Mouse (Mus musculus) T-helper 17 cell (primary cell): ENCODE data around the gene Rapgef4.
"Not testable (repeated sequence)": the region's sequence is repeated elsewhere in the genome, so short reads cannot be mapped to it uniquely, and the experiment has no call there.

Source experiments
- in situ Hi-C, 2 experiments: fragments of 300-600 bp; cut with MboI, MseI; formaldehyde crosslinking; loops; 1 replicate in 1 of 2; 2 replicates in 1 of 2; pipeline ENCODE4 v1.15.1; 2025; ENCODE audit warnings: high pct_unique_total_duplicates in 2 of 2

The Rapgef4 gene

GRCm38 (mm10) chr2:72068505-72068904 lies 87.5 kb downstream of the Rapgef4 start:
- in situ Hi-C loops: no loop called here

- in situ Hi-C loops: no loop called here
Measured at GRCm38 (mm10) chr2:72070086-72070485, 89.0 kb downstream of the Rapgef4 start.

GRCm38 (mm10) chr2:72073121-72073520 lies 92.1 kb downstream of the Rapgef4 start:
- in situ Hi-C loops: not testable (repeated sequence)

- in situ Hi-C loops: no loop called here
Measured at GRCm38 (mm10) chr2:72074999-72075561, 94.0 kb downstream of the Rapgef4 start.

- in situ Hi-C loops: no loop called here
Measured at GRCm38 (mm10) chr2:72077490-72078139, 96.6 kb downstream of the Rapgef4 start.

- in situ Hi-C loops: no loop called here
Measured at GRCm38 (mm10) chr2:72078140-72078521, 97.1 kb downstream of the Rapgef4 start.

GRCm38 (mm10) chr2:72079110-72079509 lies 98.1 kb downstream of the Rapgef4 start:
- in situ Hi-C loops: no loop called here

GRCm38 (mm10) chr2:72082846-72083245 lies 101.8 kb downstream of the Rapgef4 start:
- in situ Hi-C loops: no loop called here

- in situ Hi-C loops: no loop called here
Measured at GRCm38 (mm10) chr2:72088886-72089285, 107.8 kb downstream of the Rapgef4 start.

- in situ Hi-C loops: no loop called here
Measured at GRCm38 (mm10) chr2:72090061-72090460, 109.0 kb downstream of the Rapgef4 start.

- in situ Hi-C loops: no loop called here
Measured at GRCm38 (mm10) chr2:72092046-72092445, 111.0 kb downstream of the Rapgef4 start.

GRCm38 (mm10) chr2:72093402-72094037 lies 112.5 kb downstream of the Rapgef4 start:
- in situ Hi-C loops: no loop called here

GRCm38 (mm10) chr2:72094038-72094437 lies 113.0 kb downstream of the Rapgef4 start:
- in situ Hi-C loops: no loop called here

- in situ Hi-C loops: no loop called here
Measured at GRCm38 (mm10) chr2:72094446-72094845, 113.4 kb downstream of the Rapgef4 start.

GRCm38 (mm10) chr2:72095002-72095401 lies 114.0 kb downstream of the Rapgef4 start:
- in situ Hi-C loops: loop anchor here in 1 of 2 experiments (5.0 kb wide), 1 partner anchor 102 kb away; no protein-coding TSS in a partner anchor

- in situ Hi-C loops: loop anchor here in 1 of 2 experiments (5.0 kb wide), 1 partner anchor 101 kb away; no protein-coding TSS in a partner anchor
Measured at GRCm38 (mm10) chr2:72096345-72096744, 115.3 kb downstream of the Rapgef4 start.

- in situ Hi-C loops: loop anchor here in 1 of 2 experiments (5.0 kb wide), 1 partner anchor 99 kb away; no protein-coding TSS in a partner anchor
Measured at GRCm38 (mm10) chr2:72098366-72098765, 117.3 kb downstream of the Rapgef4 start.

GRCm38 (mm10) chr2:72104604-72105003 lies 123.6 kb downstream of the Rapgef4 start:
- in situ Hi-C loops: loop anchor here (5.0 kb wide), 2 partner anchors 38 to 43 kb away; no protein-coding TSS in a partner anchor

- in situ Hi-C loops: no loop called here
Measured at GRCm38 (mm10) chr2:72107525-72108180, 126.6 kb downstream of the Rapgef4 start.

GRCm38 (mm10) chr2:72108448-72109312 lies 127.6 kb downstream of the Rapgef4 start:
- in situ Hi-C loops: no loop called here

- in situ Hi-C loops: loop anchor here in 1 of 2 experiments (10.0 kb wide), 1 partner anchor 764 kb away; no protein-coding TSS in a partner anchor
Measured at GRCm38 (mm10) chr2:72110404-72110803, 129.4 kb downstream of the Rapgef4 start.
